Mouse (Mus musculus) heart, embryonic 16.5 days (tissue): ENCODE data around the gene Il4ra. TPM values are rescaled to one million over a fixed set of nuclear protein-coding genes. Genes with fewer than 3 reads are reported as not detected.

Source experiments
- ATAC-seq: fragments of 200-750 bp; cut with Nextera tagmentation; replicated peaks from 2 replicates; pipeline ENCODE4 v1.8.0; 2017; ENCODE audit warnings: moderate number of reproducible peaks; ENCODE audit not compliant: insufficient read depth, low FRiP score; ENCODE audit errors: extremely low read depth
- H3K27ac ChIP-seq: fragments of 300-500 bp; sonication (generic); 2 replicates; pipeline ENCODE4 v1.5.1; 2014; ENCODE audit warnings: mild to moderate bottlenecking, low read length, control low read depth, moderate library complexity
- H3K27me3 ChIP-seq: fragments of 300-500 bp; sonication (generic); 2 replicates; pipeline ENCODE4 v1.6.1; 2014; ENCODE audit warnings: low read length, mixed read lengths; ENCODE audit not compliant: control insufficient read depth, insufficient read depth
- H3K36me3 ChIP-seq: fragments of 300-500 bp; sonication (generic); 2 replicates; pipeline ENCODE4 v1.6.1; 2014; ENCODE audit not compliant: control insufficient read depth, insufficient read depth
- H3K4me1 ChIP-seq: fragments of 300-500 bp; sonication (generic); 2 replicates; pipeline ENCODE4 v1.6.1; 2014; ENCODE audit warnings: low read length, mixed read lengths; ENCODE audit not compliant: control insufficient read depth, insufficient read depth
- H3K4me2 ChIP-seq: fragments of 300-500 bp; sonication (generic); 2 replicates; pipeline ENCODE4 v1.6.1; 2014; ENCODE audit warnings: low read depth, mild to moderate bottlenecking, control low read depth, low read length
- H3K4me3 ChIP-seq: fragments of 300-500 bp; sonication (generic); 2 replicates; pipeline ENCODE4 v1.5.1; 2014; ENCODE audit warnings: mild to moderate bottlenecking, control low read depth, low read length
- H3K9ac ChIP-seq: fragments of 300-500 bp; sonication (generic); 2 replicates; pipeline ENCODE4 v1.6.1; 2014; ENCODE audit warnings: low read length, control low read depth
- H3K9me3 ChIP-seq: fragments of 300-500 bp; sonication (generic); replicated peaks from 2 replicates; pipeline ENCODE4 v1.6.1; 2016; ENCODE audit warnings: low read length; ENCODE audit not compliant: control insufficient read depth
- WGBS: fragments of 180-500 bp; shearing (Covaris S2); extraction: QIAGEN DNeasy Blood & Tissue Kit; methylation state at CpG from one replicate; pipeline ENCODE4 v1.1.7; 2014; 5-methylcytosine and 5-hydroxymethylcytosine counted together
- polyA plus RNA-seq: library from polyadenylated mRNA; unstranded; fragments of >200 nt; fragmentation: Nextera tagmentation; extraction: Ambion mirVana; gene quantifications from 2 replicates; pipeline ENCODE4 v1.2.1, GENCODE M21; 2015

The Il4ra gene
- polyA plus RNA-seq, 1 experiment from 2014 or later = 7.3 TPM

- Histone ChIP-seq H3K4me3 (no peak overlapping the region), H3K4me1 (peaks cover 4% of the 10 kb centered on the region), H3K4me2 (no peak overlapping the region), H3K36me3 (no peaks in the 10 kb centered on the region), H3K27me3 (no peaks in the 10 kb centered on the region), H3K27ac (no peak overlapping the region), H3K9ac (no peak overlapping the region), H3K9me3 (0 out of 2 replicates have a peak, but pooled peaks cover 2% of the 10 kb centered on the region)
- no peak for ATAC-seq
- WGBS = 72% methylated on average over 8 of the region's 8 CpGs
Measured at GRCm38 (mm10) chr7:125516723-125517122, 35.2 kb upstream of the Il4ra start.

DNA sequence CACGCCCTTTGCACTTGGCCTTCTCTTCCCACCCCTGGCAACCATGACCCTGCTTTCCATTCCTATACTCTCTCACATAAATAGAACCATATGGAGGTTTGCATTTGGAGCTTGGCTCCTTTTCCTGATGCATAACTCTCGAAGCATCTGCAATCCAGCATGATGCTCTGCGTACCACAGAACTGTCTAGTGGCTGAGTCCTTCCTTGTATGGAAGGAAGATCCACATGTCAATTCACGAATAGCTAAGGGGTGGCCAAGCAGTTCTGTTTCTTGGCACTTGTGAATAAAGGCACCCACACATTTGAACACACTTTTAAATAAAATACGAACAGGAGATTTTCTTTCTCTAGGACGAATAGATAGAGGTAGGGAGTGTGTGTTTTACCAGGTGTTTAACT is 34.5 kb upstream of the Il4ra start:
- Histone ChIP-seq H3K9me3 (0 out of 2 replicates have a peak, but pooled peaks cover 2% of the 10 kb centered on the region), H3K27ac (no peak overlapping the region), H3K4me3 (no peak overlapping the region), H3K27me3 (no peaks in the 10 kb centered on the region), H3K4me1 (peaks cover 4% of the 10 kb centered on the region), H3K36me3 (no peaks in the 10 kb centered on the region), H3K9ac (no peak overlapping the region), H3K4me2 (no peak overlapping the region)
- WGBS = 76% methylated on average over 6 of the region's 6 CpGs
- ATAC-seq = no peak

- no peak for ATAC-seq
- Histone ChIP-seq H3K4me3 (no peak overlapping the region), H3K9me3 (no peaks in the 10 kb centered on the region), H3K4me1 (peaks cover 4% of the 10 kb centered on the region), H3K4me2 (no peak overlapping the region), H3K27me3 (no peaks in the 10 kb centered on the region), H3K9ac (no peak overlapping the region), H3K27ac (no peak overlapping the region), H3K36me3 (no peaks in the 10 kb centered on the region)
- 80% methylated on average over 3 of the region's 3 CpGs for WGBS
Measured at GRCm38 (mm10) chr7:125519715-125520114, 32.2 kb upstream of the Il4ra start.

DNA sequence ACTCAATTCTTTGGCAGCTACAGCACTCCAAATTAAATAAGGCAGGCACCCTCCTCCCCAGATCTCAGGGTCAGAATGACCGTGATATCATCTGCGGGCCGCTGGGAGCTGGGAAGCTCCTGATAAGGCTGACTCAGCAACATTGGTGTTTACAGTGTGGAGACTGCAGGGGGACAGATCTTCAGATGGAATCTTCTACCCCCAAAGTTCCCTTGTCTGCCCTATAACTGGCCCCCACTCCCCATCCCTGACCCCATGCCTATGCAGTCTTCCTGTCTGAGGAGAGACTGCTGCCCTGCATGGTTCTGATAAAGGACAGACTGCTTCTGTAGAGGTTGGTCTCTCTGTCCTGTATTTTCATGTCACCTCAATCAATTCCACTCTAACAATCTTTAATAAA is 28.9 kb upstream of the Il4ra start:
- H3K4me2 ChIP-seq = no peak overlapping the region
- H3K27me3 ChIP-seq = no peaks in the 10 kb centered on the region
- no peaks in the 10 kb centered on the region for H3K36me3 ChIP-seq
- no peak overlapping the region for H3K4me3 ChIP-seq
- 17% methylated on average over 3 of the region's 3 CpGs for WGBS
- H3K9me3 ChIP-seq = no peaks in the 10 kb centered on the region
- no peak for ATAC-seq
- no peaks in the 10 kb centered on the region for H3K4me1 ChIP-seq
- H3K9ac ChIP-seq = no peak overlapping the region
- no peak overlapping the region for H3K27ac ChIP-seq

- 88% methylated on average over 6 of the region's 6 CpGs for WGBS
- no peak overlapping the region for H3K4me2 ChIP-seq
- no peaks in the 10 kb centered on the region for H3K9me3 ChIP-seq
- no peaks in the 10 kb centered on the region for H3K27me3 ChIP-seq
- no peak overlapping the region for H3K27ac ChIP-seq
- no peaks in the 10 kb centered on the region for H3K4me1 ChIP-seq
- H3K36me3 ChIP-seq = no peaks in the 10 kb centered on the region
- no peak for ATAC-seq
- no peak overlapping the region for H3K9ac ChIP-seq
- no peak overlapping the region for H3K4me3 ChIP-seq
Measured at GRCm38 (mm10) chr7:125527186-125527585, 24.7 kb upstream of the Il4ra start.

GRCm38 (mm10) chr7:125527901-125528580 is 23.9 kb upstream of the Il4ra start:
- Histone ChIP-seq H3K36me3 (no peaks in the 10 kb centered on the region), H3K9ac (no peak overlapping the region), H3K4me3 (no peak overlapping the region), H3K4me2 (no peak overlapping the region), H3K9me3 (no peaks in the 10 kb centered on the region), H3K27ac (no peak overlapping the region), H3K27me3 (no peaks in the 10 kb centered on the region), H3K4me1 (no peaks in the 10 kb centered on the region)
- WGBS = 82% methylated on average over 9 of the region's 9 CpGs
- ATAC-seq = no peak

DNA sequence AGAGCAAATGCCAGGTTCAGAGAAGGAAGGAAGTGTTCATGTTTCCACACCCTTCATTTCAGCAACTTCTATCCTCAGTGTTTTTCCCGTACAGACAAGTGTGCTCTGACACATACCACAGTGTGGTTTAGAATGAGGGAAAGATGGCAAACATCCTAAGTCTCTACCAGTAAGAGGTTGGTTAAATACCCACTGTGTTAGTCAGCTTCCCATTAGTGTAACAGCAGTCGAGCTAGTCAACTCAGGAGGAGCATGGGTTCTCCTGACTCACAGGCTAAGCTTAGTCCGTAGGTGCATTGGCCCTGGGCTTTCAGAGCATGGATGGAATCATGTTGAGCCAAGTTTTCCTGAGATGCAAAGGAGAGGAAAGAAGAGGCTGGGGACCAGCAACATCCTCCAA is 12.6 kb upstream of the Il4ra start:
- no peaks in the 10 kb centered on the region for H3K27me3 ChIP-seq
- no peak overlapping the region for H3K4me3 ChIP-seq
- no peak for ATAC-seq
- no peaks in the 10 kb centered on the region for H3K36me3 ChIP-seq
- H3K9ac ChIP-seq = no peak overlapping the region
- whole genome bisulfite sequencing = 76% methylated on average over 3 of the region's 3 CpGs
- no peaks in the 10 kb centered on the region for H3K4me1 ChIP-seq
- no peak overlapping the region for H3K4me2 ChIP-seq
- no peak overlapping the region for H3K27ac ChIP-seq
- peaks cover 7% of the 10 kb centered on the region for H3K9me3 ChIP-seq

DNA sequence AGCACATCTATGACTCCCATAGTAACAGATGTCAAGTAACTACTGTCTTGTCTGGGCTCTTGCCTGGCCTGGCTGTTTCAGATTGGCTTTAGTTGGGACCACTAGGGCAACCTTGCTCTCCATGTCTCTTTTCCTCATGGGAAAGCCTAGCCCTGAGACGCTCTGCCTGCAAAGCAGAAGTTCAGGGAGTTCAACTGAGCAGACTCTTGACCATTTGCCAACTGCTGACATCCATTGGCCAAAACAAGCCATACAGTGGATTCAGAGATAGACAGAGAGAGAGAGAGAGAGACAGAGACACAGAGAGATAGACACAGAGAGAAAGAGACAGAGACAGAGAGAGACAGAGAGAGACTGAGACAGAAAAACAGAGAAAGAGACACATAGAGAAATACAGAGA is 10.9 kb upstream of the Il4ra start:
- Histone ChIP-seq H3K36me3 (no peaks in the 10 kb centered on the region), H3K27me3 (no peaks in the 10 kb centered on the region), H3K4me1 (no peaks in the 10 kb centered on the region), H3K4me2 (no peak overlapping the region), H3K4me3 (no peak overlapping the region), H3K27ac (no peak overlapping the region), H3K9me3 (no peaks in the 10 kb centered on the region), H3K9ac (no peak overlapping the region)
- 71% methylated on average over 1 of the region's 1 CpGs for WGBS
- no peak for ATAC-seq

DNA sequence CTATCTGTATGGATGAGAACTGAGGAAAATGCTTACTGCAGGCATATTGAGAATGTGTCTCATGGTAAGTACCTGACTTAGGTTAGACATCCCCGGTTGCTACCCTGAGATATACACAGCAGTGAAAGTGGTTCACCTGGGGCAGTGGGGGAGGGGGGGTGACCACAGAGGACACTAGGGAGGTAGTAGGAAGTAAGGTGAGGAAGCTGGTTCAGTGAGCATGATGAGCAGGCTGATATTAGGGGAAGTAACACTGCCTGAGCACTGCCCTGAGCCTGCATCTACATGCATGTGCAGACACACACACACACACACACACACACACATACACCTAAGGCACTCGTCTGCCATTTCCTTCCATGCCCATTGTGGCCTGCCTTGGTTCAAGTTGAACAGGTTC is 10.1 kb upstream of the Il4ra start:
- no peaks in the 10 kb centered on the region for H3K4me1 ChIP-seq
- H3K27me3 ChIP-seq = no peaks in the 10 kb centered on the region
- H3K36me3 ChIP-seq = no peaks in the 10 kb centered on the region
- 70% methylated on average over 2 of the region's 2 CpGs for WGBS
- H3K4me3 ChIP-seq = no peak overlapping the region
- no peaks in the 10 kb centered on the region for H3K9me3 ChIP-seq
- no peak overlapping the region for H3K9ac ChIP-seq
- no peak overlapping the region for H3K4me2 ChIP-seq
- ATAC-seq = no peak
- H3K27ac ChIP-seq = no peak overlapping the region
